Mouse (Mus musculus) MEL (cell line): ENCODE results near the gene Spata25. TPM values are rescaled to one million over a fixed set of nuclear protein-coding genes. Genes with fewer than 3 reads are reported as not detected.

Source experiments
- DNase-seq: peaks from one replicate; pipeline ENCODE4 v3.0.0; 2011; ENCODE audit warnings: low read depth, low spot score
- H3K27ac ChIP-seq: 2 replicates; pipeline ENCODE4 v1.5.1; 2012; ENCODE audit warnings: low read depth, mild to moderate bottlenecking, control low read depth, low read length, moderate library complexity; ENCODE audit not compliant: control insufficient read depth
- H3K27me3 ChIP-seq, 2 experiments: fragments of 150-350 bp in 1 of 2; sonication (generic) in 1 of 2; 2 replicates each; pipeline ENCODE4 v1.6.1; 2012; ENCODE audit warnings: low read length in 2 of 2, mild to moderate bottlenecking in 2 of 2, improper control_type of control experiment in 1 of 2, moderate library complexity in 1 of 2; ENCODE audit not compliant: insufficient read depth in 2 of 2, control insufficient read depth in 1 of 2
- H3K36me3 ChIP-seq, 2 experiments: 2 replicates each; pipeline ENCODE4 v1.6.1; 2012 to 2014; ENCODE audit warnings: low read length in 2 of 2, improper control_type of control experiment in 1 of 2, inconsistent platforms in 1 of 2, mild to moderate bottlenecking in 1 of 2; ENCODE audit not compliant: insufficient read depth in 2 of 2, control insufficient read depth in 1 of 2
- H3K4me1 ChIP-seq, 2 experiments: fragments of 150-350 bp in 1 of 2; sonication (generic) in 1 of 2; 2 replicates each; pipeline ENCODE4 v1.6.1; 2012; ENCODE audit warnings: low read length in 2 of 2, improper control_type of control experiment in 1 of 2, mild to moderate bottlenecking in 1 of 2; ENCODE audit not compliant: insufficient read depth in 2 of 2, control insufficient read depth in 1 of 2
- H3K4me3 ChIP-seq, 2 experiments: fragments of 150-350 bp in 1 of 2; sonication (generic) in 1 of 2; 2 replicates each; pipeline ENCODE4 v1.5.1; 2012; ENCODE audit warnings: low read depth in 2 of 2, low read length in 2 of 2, mild to moderate bottlenecking in 2 of 2, moderate library complexity in 2 of 2, control low read depth in 1 of 2, improper control_type of control experiment in 1 of 2; ENCODE audit not compliant: control insufficient read depth in 1 of 2, insufficient read depth in 1 of 2
- H3K79me2 ChIP-seq: 2 replicates; pipeline ENCODE4 v1.6.1; 2012; ENCODE audit warnings: mild to moderate bottlenecking, low read length, moderate library complexity; ENCODE audit not compliant: control insufficient read depth, poor library complexity, insufficient read depth
- H3K9ac ChIP-seq: 2 replicates; pipeline ENCODE4 v1.6.1; 2012; ENCODE audit warnings: low read depth, mild to moderate bottlenecking, control low read depth, low read length, moderate library complexity; ENCODE audit not compliant: control insufficient read depth, poor library complexity, severe bottlenecking
- H3K9me3 ChIP-seq: fragments of 150-350 bp; sonication (generic); replicated peaks from 2 replicates; pipeline ENCODE4 v1.6.1; 2012; ENCODE audit warnings: mild to moderate bottlenecking, low read length, improper control_type of control experiment, moderate library complexity; ENCODE audit not compliant: insufficient read depth
- BHLHE40 ChIP-seq: IDR thresholded peaks from 2 replicates; pipeline ENCODE4 v1.6.1; 2012; ENCODE audit warnings: low read depth, mild to moderate bottlenecking, inconsistent platforms, low read length, improper control_type of control experiment, borderline replicate concordance
- E2F4 ChIP-seq: IDR thresholded peaks from 2 replicates; pipeline ENCODE4 v1.6.1; 2011; ENCODE audit warnings: low read depth, low read length, improper control_type of control experiment, borderline replicate concordance
- ELF1 ChIP-seq: IDR thresholded peaks from 2 replicates; pipeline ENCODE4 v1.6.1; 2014; ENCODE audit warnings: low read depth, mild to moderate bottlenecking, inconsistent platforms, low read length, improper control_type of control experiment, moderate library complexity
- EP300 ChIP-seq, 2 experiments: IDR thresholded peaks; 2 replicates each; pipeline ENCODE4 v1.6.1; 2011; ENCODE audit warnings: improper control_type of control experiment in 2 of 2, low read length in 2 of 2, low read depth in 1 of 2, mild to moderate bottlenecking in 1 of 2
- ETS1 ChIP-seq: IDR thresholded peaks from 2 replicates; pipeline ENCODE4 v1.6.1; 2012; ENCODE audit warnings: low read depth, mild to moderate bottlenecking, inconsistent platforms, low read length, improper control_type of control experiment, moderate library complexity
- GABPA ChIP-seq: IDR thresholded peaks from 2 replicates; pipeline ENCODE4 v1.6.1; 2012; ENCODE audit warnings: low read depth, mild to moderate bottlenecking, inconsistent platforms, low read length, improper control_type of control experiment, moderate library complexity
- GATA1 ChIP-seq: IDR thresholded peaks from 2 replicates; pipeline ENCODE4 v1.6.1; 2011; ENCODE audit warnings: low read depth, low read length, improper control_type of control experiment
- HCFC1 ChIP-seq: IDR thresholded peaks from 2 replicates; pipeline ENCODE4 v1.6.1; 2012; ENCODE audit warnings: low read depth, mild to moderate bottlenecking, inconsistent platforms, low read length, improper control_type of control experiment, moderate library complexity
- JUND ChIP-seq: IDR thresholded peaks from 2 replicates; pipeline ENCODE4 v1.6.1; 2011; ENCODE audit warnings: low read depth, mild to moderate bottlenecking, improper control_type of control experiment, low read length
- KAT2A ChIP-seq: conservative IDR thresholded peaks from 2 replicates; pipeline ENCODE4 v1.6.1; 2012; ENCODE audit warnings: low read depth, low read length, improper control_type of control experiment, inconsistent platforms
- MAZ ChIP-seq: IDR thresholded peaks from 2 replicates; pipeline ENCODE4 v1.6.1; 2012; ENCODE audit warnings: low read depth, mild to moderate bottlenecking, inconsistent platforms, low read length, improper control_type of control experiment
- MEF2A ChIP-seq: IDR thresholded peaks from 2 replicates; pipeline ENCODE4 v1.6.1; 2014; ENCODE audit warnings: low read depth, mild to moderate bottlenecking, inconsistent platforms, low read length, improper control_type of control experiment; ENCODE audit not compliant: poor library complexity, insufficient replicate concordance, severe bottlenecking; ENCODE audit errors: extremely low read depth
- NELFE ChIP-seq: IDR thresholded peaks from 2 replicates; pipeline ENCODE4 v1.6.1; 2011; ENCODE audit warnings: low read depth, low read length, improper control_type of control experiment
- NRF1 ChIP-seq: IDR thresholded peaks from 2 replicates; pipeline ENCODE4 v1.6.1; 2014; ENCODE audit warnings: low read depth, mild to moderate bottlenecking, inconsistent platforms, low read length, improper control_type of control experiment, moderate library complexity; ENCODE audit not compliant: poor library complexity, insufficient read depth, severe bottlenecking
- POLR2AphosphoS2 ChIP-seq: IDR thresholded peaks from 2 replicates; pipeline ENCODE4 v1.6.1; 2011; ENCODE audit warnings: low read length, improper control_type of control experiment
- POLR2AphosphoS5 ChIP-seq: IDR thresholded peaks from 2 replicates; pipeline ENCODE4 v1.6.1; 2012; ENCODE audit warnings: low read depth, borderline replicate concordance, mild to moderate bottlenecking, inconsistent platforms, low read length, moderate library complexity, mixed read lengths
- RAD21 ChIP-seq: IDR thresholded peaks from 2 replicates; pipeline ENCODE4 v1.6.1; 2011; ENCODE audit warnings: mild to moderate bottlenecking, low read depth, low read length, improper control_type of control experiment
- SIN3A ChIP-seq: IDR thresholded peaks from 2 replicates; pipeline ENCODE4 v1.6.1; 2012; ENCODE audit warnings: low read length, improper control_type of control experiment, inconsistent platforms
- SMC3 ChIP-seq: IDR thresholded peaks from 2 replicates; pipeline ENCODE4 v1.6.1; 2011; ENCODE audit warnings: low read depth, low read length, improper control_type of control experiment
- TAL1 ChIP-seq: IDR thresholded peaks from 2 replicates; pipeline ENCODE4 v1.6.1; 2012; ENCODE audit warnings: mild to moderate bottlenecking, inconsistent platforms, low read length, moderate library complexity, mixed read lengths
- TBP ChIP-seq: IDR thresholded peaks from 2 replicates; pipeline ENCODE4 v1.8.0; 2011; ENCODE audit warnings: low read depth, low read length, improper control_type of control experiment
- UBTF ChIP-seq: IDR thresholded peaks from 2 replicates; pipeline ENCODE4 v1.6.1; 2012; ENCODE audit warnings: low read depth, mild to moderate bottlenecking, inconsistent platforms, low read length, improper control_type of control experiment, moderate library complexity, borderline replicate concordance; ENCODE audit not compliant: insufficient read depth
- USF2 ChIP-seq, 2 experiments: IDR thresholded peaks; 2 replicates each; pipeline ENCODE4 v1.6.1; 2011 to 2012; ENCODE audit warnings: improper control_type of control experiment in 2 of 2, low read length in 2 of 2, borderline replicate concordance in 1 of 2, inconsistent platforms in 1 of 2, low read depth in 1 of 2, mild to moderate bottlenecking in 1 of 2; ENCODE audit not compliant: insufficient read depth in 1 of 2
- ZC3H11A ChIP-seq: IDR thresholded peaks from 2 replicates; pipeline ENCODE4 v1.6.1; 2012; ENCODE audit warnings: low read depth, mild to moderate bottlenecking, inconsistent platforms, low read length, improper control_type of control experiment
- ZMIZ1 ChIP-seq: IDR thresholded peaks from 2 replicates; pipeline ENCODE4 v1.6.1; 2012; ENCODE audit warnings: low read depth, mild to moderate bottlenecking, inconsistent platforms, low read length, improper control_type of control experiment, moderate library complexity
- polyA plus RNA-seq, 2 experiments: library from polyadenylated mRNA; stranded (reverse) in 1 of 2; unstranded in 1 of 2; fragments of >175 nt in 1 of 2; fragments of >200 nt in 1 of 2; gene quantifications; 2 replicates each; pipeline versions ENCODE4 v1.2.1 to v1.2.4; 2012; ENCODE audit warnings: low replicate concordance in 2 of 2, low read depth in 1 of 2; ENCODE audit not compliant: insufficient read length in 2 of 2, insufficient read depth in 1 of 2, missing spikeins in 1 of 2
- total RNA-seq: library from RNA; depleted of rRNA; stranded (reverse); fragments of 300-350 nt; gene quantifications from 2 replicates; pipeline ENCODE4 v1.2.3, GENCODE M21; 2012

Gene Spata25
- total and polyA plus RNA-seq, 3 experiments: 0.13 to 0.50 TPM; not detected in 1

- H3K9me3 ChIP-seq: no peaks in the 10 kb centered on the region
- peaks cover 3 to 9% of the 10 kb centered on the region in 2 experiments; a peak in 3 of 4 replicates for H3K4me1 ChIP-seq
- H3K4me3 ChIP-seq: no peak overlapping the region
- peaks cover 0 to 5% of the 10 kb centered on the region in 2 experiments; a peak in 1 of 4 replicates for H3K36me3 ChIP-seq
- TF ChIP-seq TAL1 (no peak), NRF1 (no peak), POLR2AphosphoS2 (no peak), ETS1 (no peak), ZMIZ1 (no peak), RAD21 (no peak), EP300 (IDR thresholded peaks at IDR 0.05; ENCODE audit: low read depth in 1 of 2, low read length in 2 of 2) (no peak), JUND (no peak), ZC3H11A (no peak), HCFC1 (no peak), POLR2AphosphoS5 (no peak), ELF1 (no peak), TBP (no peak), GATA1 (no peak), SIN3A (no peak)
- TF ChIP-seq, all 39 proteins: peak for 0
- Histone ChIP-seq H3K79me2 (no peaks in the 10 kb centered on the region; the same call in 1 of the 2 replicates), H3K27ac (no peak overlapping the region), H3K27me3 (no peaks in the 10 kb centered on the region), H3K9ac (no peak overlapping the region)
- DNase-seq: no peak
Measured at GRCm38 (mm10) chr2:164787779-164788178, 40.6 kb downstream of the Spata25 start.

- TF ChIP-seq POLR2AphosphoS2 (no peak), GABPA (no peak), UBTF (no peak), KAT2A (no peak), POLR2AphosphoS5 (no peak), TAL1 (no peak), MAZ (no peak), E2F4 (no peak), MEF2A (no peak), SMC3 (no peak), ELF1 (no peak), NELFE (no peak), USF2 (IDR thresholded peaks at IDR 0.05; ENCODE audit: borderline replicate concordance in 1 of 2, insufficient read depth in 1 of 2, low read depth in 1 of 2, low read length in 2 of 2) (no peak), BHLHE40 (no peak), TBP (no peak)
- H3K79me2 ChIP-seq: no peaks in the 10 kb centered on the region; the same call in 1 of the 2 replicates
- no peak overlapping the region for H3K27ac ChIP-seq
- peaks cover 0 to 5% of the 10 kb centered on the region in 2 experiments; a peak in 1 of 4 replicates for H3K36me3 ChIP-seq
- no peaks in the 10 kb centered on the region for H3K27me3 ChIP-seq
- no peaks in the 10 kb centered on the region for H3K9me3 ChIP-seq
- H3K4me1 ChIP-seq: peaks cover 3 to 9% of the 10 kb centered on the region in 2 experiments; a peak in 3 of 4 replicates
- DNase-seq: no peak
- H3K4me3 ChIP-seq: no peak overlapping the region
- no peak overlapping the region for H3K9ac ChIP-seq
Measured at GRCm38 (mm10) chr2:164787032-164787431, 41.3 kb downstream of the Spata25 start.
